Mouse (Mus musculus): Measurements from ENCODE around the gene Pcnt. TPM values are rescaled to one million over a fixed set of nuclear protein-coding genes. Genes with fewer than 3 reads are reported as not detected.

The Pcnt gene
- total RNA-seq, 2 experiments from 2014 or later: 27.1 TPM

GRCm38 (mm10) chr10:76408520-76408919 is 34.1 kb downstream of the Pcnt start:
- DNase-seq: no peak

GRCm38 (mm10) chr10:76392596-76392995 is 50.0 kb downstream of the Pcnt start:
- no peak for DNase-seq

- peak; percentile 19 for DNase-seq
These were observed 50.8 kb downstream of the Pcnt start for GRCm38 (mm10) chr10:76391786-76392185.

GRCm38 (mm10) chr10:76391166-76391565 is 51.4 kb downstream of the Pcnt start:
- DNase-seq: no peak

GRCm38 (mm10) chr10:76374981-76375380 is 67.6 kb downstream of the Pcnt start:
- DNase-seq: no peak

GRCm38 (mm10) chr10:76371736-76372135 is 70.8 kb downstream of the Pcnt start:
- DNase-seq: no peak

GRCm38 (mm10) chr10:76368766-76369165 is 73.8 kb downstream of the Pcnt start:
- no peak for DNase-seq

- no peak for DNase-seq
These were observed 79.4 kb downstream of the Pcnt start for GRCm38 (mm10) chr10:76363233-76363632.

- DNase-seq: no peak
These were observed 84.1 kb downstream of the Pcnt start for GRCm38 (mm10) chr10:76358468-76358867.

GRCm38 (mm10) chr10:76357286-76357875 is 85.2 kb downstream of the Pcnt start:
- no peak for DNase-seq

GRCm38 (mm10) chr10:76354974-76355373 is 87.6 kb downstream of the Pcnt start:
- no peak for DNase-seq

- DNase-seq: no peak
These were observed 88.6 kb downstream of the Pcnt start for GRCm38 (mm10) chr10:76353986-76354385.

- no peak for DNase-seq
These were observed 90.6 kb downstream of the Pcnt start for GRCm38 (mm10) chr10:76351953-76352352.

- DNase-seq: peak; percentile 71
These were observed 96.0 kb downstream of the Pcnt start for GRCm38 (mm10) chr10:76346589-76346988.

GRCm38 (mm10) chr10:76346043-76346491 is 96.5 kb downstream of the Pcnt start:
- peak; percentile 17 for DNase-seq

GRCm38 (mm10) chr10:76345540-76345902 is 97.1 kb downstream of the Pcnt start:
- no peak for DNase-seq

GRCm38 (mm10) chr10:76344711-76345539 is 97.7 kb downstream of the Pcnt start, which contains the start of gene Dip2a:
Gene Dip2a, minus strand, starts transcription at chr10:76345291.
- DNase-seq: peak; percentile 97

GRCm38 (mm10) chr10:76334350-76334749 is 108.2 kb downstream of the Pcnt start:
- DNase-seq: no peak

- no peak for DNase-seq
These were observed 110.5 kb downstream of the Pcnt start for GRCm38 (mm10) chr10:76332040-76332439.

- no peak for DNase-seq
These were observed 113.5 kb downstream of the Pcnt start for GRCm38 (mm10) chr10:76329093-76329492.

- no peak for DNase-seq
These were observed 114.0 kb downstream of the Pcnt start for GRCm38 (mm10) chr10:76328574-76328973.

- DNase-seq: peak; percentile 64
These were observed 116.1 kb downstream of the Pcnt start for GRCm38 (mm10) chr10:76326304-76327006.

- DNase-seq: no peak
These were observed 125.0 kb downstream of the Pcnt start for GRCm38 (mm10) chr10:76317623-76318022.
